Mouse (Mus musculus) heart, adult 9 months (tissue): ENCODE results near the gene Plcb2.

Experiments used
- DNase-seq, 2 experiments: peaks; one replicate each; pipeline ENCODE4 v3.0.0; 2022; ENCODE audit warnings: low spot score in 2 of 2

Gene Plcb2

DNA sequence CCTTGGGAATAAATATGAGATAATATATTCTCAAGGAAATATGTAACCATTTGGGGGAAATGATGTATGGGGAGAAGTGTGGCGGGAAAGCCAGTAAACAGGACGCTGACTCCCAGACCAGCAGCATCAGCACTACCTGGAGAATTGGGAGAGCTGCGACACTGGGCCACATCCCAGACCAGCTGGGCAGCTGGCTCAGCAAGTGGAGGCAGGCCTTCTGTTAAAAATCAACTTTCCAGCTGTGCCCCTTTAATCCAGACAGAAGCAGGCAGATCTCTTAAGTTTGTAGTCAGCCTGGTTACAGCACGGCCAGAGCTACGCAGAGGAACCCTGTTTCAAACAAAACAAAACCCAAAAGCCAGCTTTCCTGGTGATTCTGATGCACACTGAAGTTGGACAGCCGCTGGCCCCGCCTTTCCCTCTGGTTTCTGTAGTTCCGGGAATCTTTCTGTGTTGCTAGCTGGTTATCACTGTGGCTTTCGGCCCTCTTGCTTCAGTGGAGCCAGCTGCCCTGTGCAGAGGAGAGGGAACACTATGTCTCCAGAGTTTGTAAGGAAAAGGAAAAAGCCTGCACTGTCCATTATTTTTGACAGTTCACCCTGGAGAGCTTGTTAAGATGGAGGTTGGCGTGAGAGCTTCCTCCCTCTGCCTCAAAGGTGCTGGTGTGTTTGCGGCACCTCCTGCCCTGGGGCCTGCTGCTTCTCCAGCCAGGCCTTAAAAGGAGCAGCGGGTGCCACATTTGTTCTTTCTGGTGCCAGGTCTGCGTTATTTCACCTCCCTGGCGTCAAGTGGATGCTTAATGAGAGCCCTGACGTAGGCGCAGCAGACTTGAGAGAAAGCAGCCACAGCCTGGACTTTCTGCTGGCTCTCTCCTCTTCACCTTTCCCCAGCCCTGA lies 23.9 kb upstream of the Plcb2 start:
- peak; percentile 54 to 55 for DNase-seq

DNA sequence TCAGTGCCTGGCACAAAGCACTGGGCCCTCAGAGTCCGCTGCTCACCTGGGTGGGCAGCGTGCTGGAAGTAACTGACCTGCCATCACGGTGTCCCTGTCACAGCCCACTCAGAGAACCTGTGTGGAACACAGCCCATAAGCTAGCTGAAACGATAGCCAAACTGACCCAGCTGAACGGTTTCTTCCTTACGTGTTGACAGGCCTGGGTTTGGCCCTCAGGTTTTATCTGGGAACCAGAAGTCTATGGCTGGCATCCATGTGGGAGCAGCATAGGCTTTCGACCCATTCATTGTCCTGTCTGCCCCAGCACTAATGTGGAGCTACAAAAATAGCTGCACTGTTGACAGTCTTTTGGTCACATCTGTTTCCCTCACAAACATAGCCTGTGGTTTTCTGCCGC lies 22.2 kb upstream of the Plcb2 start:
- peak; percentile 76 to 81 for DNase-seq

DNA sequence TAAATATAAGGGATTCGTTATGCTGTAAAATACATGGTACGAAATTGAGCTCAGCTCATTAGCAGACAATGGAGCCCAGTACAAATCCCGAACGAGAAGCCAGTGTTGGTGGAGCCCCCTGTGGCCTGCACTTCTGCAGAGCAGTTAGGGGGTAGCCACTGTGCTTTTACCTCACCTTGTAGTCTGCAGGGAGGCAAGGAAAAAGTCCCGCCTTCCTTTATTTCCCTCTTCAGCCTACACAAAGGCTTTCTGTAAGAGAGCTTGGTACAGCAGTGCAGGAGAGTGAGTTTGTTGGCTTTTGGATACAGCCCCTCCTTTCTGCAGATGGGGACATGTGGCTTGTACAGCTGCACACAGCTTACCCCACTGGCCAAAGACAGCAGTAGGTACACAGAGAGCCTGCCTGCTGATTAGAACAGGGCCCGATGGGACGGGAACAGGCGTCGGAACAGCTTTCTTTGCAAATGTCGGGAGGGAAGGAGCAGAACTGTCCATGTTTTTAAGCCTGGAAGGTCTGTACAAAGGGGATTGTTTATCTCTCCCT lies 21.2 kb upstream of the Plcb2 start:
- DNase-seq, result peak in 1 of 2 experiments; percentile 78

DNA sequence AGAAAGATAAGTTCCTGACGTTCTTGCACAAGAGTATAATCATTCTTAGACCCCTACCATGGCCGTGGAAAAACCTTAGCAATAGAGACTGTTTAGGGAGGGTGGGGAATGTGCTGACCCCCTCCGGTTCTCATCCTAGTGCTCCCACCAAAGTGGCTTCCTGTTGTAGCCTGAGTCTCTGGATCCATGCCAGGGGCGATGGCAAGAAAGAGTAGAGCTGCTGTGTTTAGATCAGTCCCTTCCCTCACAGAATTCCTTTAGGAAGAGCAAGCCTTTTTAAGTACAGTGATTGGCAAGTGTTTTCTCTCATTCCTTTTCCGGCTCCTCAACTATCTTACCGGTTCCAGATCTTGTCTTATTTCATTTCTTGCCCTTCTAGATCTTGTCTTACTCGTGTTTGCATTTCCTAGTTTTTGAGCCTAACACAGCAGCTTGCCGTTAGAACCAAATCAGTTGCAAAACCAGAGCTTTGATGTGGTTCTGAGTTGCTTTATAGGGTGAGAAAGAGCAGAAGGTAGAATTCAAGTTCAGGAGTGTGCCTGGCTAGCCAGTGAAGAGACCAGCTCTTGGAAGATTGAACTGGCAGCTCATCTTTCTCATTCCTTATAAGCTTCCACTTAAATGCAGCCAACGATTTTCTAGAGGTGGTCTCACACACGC lies 19.2 kb upstream of the Plcb2 start:
- peak in 1 of 2 experiments; percentile 21 for DNase-seq

DNA sequence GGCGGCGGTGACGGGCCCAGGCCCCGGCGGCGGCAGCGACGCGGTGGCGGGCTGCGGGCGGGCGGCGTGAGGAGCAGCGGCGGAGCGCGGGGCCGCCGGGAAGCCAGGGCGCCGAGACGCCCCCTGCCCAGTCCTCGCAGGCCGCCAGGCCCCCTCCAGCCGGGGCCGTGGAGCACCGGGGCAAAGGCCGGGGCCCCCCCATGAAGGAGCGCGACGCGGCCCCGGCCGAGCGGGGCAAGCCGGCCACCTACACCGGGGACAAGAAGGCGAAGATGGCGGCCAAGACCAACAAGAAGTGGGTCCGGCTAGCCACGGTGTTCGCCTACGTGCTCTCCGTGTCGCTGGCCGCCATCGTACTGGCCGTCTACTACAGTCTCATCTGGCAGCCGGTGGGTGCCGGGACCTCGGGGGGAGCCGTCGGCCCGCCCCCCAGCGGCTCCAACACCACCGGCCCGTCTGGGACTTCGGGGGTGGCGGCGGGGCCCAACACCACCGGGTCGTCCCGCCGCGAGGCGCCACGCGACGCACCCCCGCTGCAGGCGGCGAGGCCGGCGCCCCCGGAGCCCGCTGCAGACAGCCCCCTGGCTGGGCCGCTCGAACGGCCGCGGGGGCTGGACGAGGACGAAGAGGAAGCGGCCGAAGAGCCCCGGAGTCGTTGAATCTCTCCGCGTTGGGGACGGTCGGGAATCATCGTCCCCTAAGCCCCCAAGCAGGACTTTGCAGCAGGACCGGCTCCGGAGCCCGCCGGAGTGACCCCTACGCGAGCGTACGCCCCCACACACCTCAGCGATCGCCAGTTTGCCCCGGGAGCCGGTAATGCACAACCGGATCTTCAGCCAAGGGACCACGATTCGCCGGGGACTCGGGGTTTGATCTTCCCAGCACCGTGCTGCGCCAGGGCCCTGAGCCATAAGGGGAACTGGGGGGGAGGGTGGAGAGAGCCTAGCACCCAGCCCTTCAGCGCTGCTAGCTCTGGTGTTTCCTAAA lies 18.0 kb upstream of the Plcb2 start:
- DNase-seq, result peak in 1 of 2 experiments; percentile 48

DNA sequence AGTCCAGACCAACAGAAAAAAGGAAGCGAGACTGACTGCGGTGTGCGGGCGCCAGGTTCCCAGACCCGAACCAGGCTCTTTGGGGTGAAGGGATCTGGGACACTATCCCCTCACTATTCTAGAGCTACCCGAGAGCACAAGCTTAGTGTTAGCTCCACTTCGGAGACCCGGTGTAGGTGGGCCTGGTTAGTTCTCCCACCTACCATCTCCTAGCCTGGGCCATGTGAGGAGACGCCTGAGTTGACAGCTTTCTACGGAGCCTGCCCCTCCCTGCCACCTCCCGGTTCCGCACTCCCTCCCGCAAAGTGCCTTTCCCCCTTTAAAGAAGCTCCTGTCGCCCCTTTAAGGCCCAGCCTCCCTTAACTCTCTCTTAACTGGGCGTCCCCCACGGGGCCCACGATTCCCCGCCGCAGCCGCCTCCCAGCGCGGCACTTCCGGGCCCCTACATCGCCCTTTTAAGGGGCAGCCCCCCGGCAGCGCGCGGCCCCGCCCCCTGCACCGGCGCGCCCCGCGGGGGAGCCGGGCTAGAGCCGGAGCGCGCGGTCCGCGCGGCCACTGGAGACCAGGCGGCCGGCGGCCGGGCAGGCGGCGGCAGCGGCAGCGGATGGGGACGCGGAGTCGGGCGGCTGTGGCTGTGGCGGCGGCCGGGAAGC lies 17.1 kb upstream of the Plcb2 start, which contains the start of gene Inafm2:
Gene Inafm2, plus strand, starts transcription at position 527 of the 653 bp plus-strand sequence.
- DNase-seq, result peak; percentile 93 to 96

DNA sequence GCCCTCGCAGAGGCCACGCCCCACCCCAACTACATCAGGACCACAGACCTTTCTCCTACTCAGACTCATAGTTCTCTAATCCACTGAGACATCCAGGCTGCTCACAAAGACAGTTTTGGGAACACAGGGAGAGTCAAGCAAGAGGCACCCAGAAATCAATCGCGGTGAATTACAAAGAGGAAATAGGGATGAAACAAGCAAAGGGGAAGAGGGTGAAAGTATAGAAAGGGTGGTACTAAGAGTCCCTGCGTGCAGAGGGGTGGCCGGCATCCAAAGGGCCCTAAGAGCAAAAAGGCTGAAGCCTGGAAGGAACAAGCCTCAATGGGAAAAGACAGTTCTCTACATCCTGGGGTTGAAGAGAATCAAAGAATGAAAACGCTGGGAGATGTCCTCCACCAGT lies 16.4 kb upstream of the Plcb2 start:
- no peak for DNase-seq

DNA sequence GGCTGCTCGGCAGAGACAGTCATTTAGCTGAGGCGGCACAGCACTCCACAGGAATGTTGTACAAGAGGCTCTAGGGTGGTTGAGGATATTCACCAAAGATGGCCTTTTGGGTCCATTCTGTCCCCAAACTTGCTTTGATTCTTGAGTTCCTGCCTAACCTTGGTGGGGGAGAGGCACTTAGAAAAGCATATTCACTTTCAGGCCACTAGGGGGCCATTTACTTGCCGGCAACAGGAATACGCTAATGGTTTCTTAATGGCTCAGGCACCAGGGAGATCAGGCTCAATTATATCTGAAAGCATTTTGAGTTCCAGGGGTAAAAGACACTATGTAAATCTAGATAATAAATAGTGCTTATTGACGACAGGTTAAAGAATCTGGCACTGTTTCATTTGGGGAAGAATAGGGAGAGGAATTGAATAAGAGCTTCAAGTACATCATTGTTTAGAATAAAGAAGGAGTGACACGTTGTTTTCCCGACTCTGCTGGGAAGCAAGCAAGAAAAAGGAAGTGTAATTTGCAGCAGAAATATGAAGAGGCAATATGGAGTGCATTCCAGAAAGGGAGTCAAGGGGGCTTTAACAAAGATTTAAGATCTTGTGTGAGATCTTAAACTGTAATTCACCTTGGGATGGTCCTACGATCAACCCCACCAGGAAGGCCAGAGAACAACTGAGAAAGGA lies 15.2 kb upstream of the Plcb2 start:
- peak; percentile 62 to 64 for DNase-seq

DNA sequence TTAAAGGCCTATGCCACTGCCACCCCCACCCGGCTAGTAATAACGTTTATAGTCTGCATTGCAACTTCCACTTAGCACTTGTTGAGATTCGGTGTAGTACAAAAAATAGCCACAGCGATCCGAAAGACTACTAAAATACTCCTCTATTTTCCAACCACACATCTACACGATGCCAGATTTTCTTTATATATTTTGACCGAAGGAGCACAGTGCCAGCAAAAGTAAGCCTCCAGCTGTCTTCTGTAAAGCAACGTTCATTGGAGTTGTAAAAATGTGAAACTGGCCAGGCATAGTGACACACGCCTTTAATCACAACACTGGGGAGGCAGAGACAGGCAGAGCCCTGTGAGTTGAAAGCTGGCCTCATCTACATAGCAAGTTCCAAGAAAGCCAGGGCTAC lies 12.9 kb upstream of the Plcb2 start:
- no peak for DNase-seq

DNA sequence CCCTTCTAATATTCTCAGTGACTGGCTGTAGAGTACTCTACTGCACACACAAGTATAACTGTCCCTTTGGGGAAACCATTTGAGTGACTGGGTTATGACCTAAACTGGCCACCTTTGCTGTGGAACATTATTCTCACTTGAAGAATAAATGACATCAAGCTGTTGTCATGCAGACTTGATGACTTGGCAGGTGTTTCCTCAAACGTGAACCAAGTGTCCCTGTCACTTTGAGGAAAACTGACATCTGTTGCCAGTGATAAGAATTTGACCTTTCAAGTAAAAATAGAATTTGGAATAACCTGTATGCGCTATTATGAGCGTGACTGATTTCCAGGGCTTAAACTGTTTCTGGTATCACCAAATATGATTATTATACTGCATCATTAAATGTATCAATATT lies 12.1 kb upstream of the Plcb2 start:
- no peak for DNase-seq

DNA sequence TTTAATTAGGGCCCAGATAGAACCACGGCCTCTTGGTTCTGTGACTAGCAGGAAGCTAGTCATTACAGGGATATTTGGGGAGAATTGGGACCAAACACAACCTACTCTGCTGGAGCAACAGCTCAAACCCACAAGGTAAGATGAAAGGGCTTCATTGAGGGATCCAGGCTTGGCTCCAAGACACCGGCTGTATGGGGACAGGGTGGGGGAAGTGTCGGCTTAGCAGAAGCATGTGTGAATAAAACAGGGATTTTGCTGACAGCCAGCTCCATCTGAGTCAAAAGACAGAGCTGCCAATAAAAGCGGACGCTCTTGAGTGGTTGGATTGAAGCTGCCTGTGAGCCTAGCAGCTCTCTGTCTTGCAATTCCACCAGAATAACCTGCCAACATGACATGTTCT lies 5.1 kb upstream of the Plcb2 start:
- DNase-seq, result no peak

DNA sequence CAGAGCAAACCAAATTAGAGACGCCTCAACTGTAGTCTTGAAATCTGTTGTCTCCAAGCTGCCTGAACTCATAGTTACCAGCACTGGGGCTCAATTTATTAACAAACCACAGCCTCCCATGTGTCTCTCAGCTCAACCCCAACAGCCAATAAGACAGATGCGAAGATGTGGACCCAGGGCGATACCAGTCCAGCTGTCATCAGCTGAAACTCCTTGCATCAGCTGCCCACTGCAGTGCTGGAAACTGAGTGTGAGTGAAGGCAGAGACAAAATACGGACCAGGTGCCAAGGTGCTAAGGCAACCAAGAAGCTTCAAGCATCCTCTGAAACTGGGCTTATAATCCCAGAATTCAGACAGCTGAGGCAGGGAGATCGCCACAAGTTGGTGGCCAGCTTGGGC lies 3.7 kb upstream of the Plcb2 start:
- no peak for DNase-seq

DNA sequence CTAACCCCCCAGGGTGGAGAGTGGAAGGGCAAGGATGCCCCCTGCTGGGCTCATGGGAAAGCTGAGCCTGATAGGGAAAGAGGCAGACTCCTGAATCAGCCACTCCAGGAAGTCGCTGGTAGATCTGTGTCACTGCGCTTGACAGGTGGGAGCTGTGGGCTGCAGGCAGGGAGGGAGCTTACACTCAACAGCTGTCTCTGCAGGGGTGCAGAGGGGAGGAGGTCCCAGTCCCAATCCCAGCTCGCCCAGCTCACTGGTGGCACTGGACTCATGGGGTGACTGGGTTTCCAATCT lies 2.3 kb upstream of the Plcb2 start:
- peak in 1 of 2 experiments; percentile 63 for DNase-seq

DNA sequence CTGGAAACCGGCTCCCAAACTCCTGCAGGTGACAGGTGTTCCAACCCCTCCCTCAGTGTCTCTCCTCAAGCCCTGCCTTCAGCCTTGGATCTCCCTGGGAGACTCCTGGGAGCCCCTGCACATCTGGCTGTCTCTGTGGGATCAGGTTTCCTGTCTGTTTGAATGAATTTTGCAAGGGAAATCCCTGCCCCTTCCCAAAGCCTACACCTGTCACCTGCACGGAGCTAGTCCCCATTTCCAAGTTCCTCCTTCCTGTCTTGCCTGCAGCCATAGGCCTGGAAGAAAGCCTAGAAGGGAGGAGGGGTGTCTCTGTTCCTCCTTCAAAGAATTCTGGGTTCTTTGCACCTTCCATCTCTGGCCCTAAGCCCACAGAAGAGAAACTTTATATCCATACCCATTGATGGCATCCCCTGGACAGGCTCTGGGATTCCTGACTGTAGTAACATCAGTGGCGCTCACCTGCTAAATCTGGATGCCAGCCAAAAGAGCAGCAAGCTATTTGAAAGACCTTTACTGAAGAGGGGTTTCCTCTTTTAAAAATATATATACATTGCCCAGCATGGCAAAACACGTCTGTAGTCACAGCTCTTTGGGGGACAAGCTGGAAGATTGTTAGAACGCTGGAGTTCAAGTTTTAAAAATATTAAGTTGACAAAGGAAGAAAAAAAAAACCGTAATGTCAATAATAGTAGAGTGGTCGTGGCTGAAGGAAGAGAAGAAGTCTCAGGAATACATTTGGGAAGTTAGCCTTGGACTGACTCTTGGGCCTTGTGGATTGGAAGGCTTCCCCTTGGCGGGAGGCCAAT lies 1.8 kb upstream of the Plcb2 start:
- no peak for DNase-seq

DNA sequence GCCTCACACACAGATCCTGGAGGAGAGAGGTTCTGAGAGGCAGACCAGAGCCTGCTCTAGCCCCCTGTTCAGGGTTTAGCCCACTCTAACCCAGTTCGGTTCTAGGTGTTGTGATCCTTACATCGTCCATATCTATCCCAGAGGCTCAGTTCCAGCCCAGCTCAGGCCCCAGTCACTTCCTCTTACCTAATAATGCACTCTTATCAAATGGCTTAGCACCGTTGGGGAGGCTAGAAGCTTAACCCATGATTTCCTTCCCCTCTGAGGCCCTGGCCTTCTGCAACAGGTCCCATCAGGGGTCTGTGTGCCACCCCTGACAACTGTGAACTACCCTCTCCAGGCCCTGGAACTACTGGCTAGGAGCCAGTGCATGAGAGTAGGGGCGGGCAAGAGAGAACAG lies 956 bp upstream of the Plcb2 start:
- no peak for DNase-seq

DNA sequence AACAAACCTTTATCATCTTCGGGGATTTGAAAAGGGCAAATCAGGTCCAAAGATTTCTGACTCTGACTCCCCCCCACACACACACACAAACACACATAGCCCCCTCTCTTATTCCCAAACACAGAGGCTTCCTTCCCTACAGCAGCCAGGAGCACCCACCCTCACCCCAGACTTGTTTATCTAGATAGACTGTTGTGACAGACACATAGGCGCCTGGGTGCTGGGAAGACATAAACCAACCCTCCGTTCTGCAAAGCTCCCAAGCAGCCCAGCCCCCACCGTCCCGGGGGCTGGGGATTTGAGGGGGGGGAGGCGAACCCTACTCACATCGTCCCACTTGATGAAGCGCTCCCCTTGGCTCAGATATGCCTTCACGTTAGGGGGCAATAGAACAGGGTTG lies 327 bp downstream of the Plcb2 start:
- DNase-seq, result no peak

DNA sequence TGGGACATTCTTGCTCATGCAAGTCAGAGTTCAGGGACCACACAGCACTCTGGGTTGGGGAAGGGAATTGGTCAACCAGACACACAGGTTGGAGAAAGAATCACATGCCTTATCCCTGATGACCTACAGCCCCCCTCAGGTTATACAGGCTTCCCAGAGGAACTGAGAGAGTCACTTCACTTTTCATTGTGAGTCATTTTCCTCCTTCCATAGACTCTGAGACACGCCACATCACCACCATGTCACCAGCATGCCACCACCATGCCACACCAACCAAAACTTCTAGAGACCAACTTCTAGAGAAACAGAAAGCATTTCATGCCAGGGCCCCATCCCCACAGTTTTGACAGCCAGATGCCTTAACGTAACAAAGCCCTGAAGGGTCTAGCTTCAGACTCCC lies 1.4 kb downstream of the Plcb2 start:
- no peak for DNase-seq

DNA sequence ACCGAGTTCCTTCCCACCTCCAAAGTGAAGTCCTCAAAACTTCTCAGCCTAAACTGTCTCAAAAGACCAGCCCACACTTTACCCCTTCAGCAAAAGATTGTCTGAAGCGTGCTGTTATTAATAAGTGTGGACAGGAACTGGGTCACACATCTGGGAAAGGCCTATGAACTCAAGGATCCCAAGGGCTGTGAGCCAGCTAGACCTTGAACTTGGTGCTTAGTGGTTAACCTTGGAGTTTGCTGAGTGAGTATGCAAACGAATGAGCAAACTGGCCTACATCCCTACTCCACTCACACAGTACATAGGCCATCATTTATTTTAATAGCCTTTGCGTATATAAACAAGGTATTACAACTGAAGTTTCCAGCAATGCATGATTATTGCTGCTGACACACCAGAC lies 2.7 kb downstream of the Plcb2 start:
- DNase-seq, result no peak

DNA sequence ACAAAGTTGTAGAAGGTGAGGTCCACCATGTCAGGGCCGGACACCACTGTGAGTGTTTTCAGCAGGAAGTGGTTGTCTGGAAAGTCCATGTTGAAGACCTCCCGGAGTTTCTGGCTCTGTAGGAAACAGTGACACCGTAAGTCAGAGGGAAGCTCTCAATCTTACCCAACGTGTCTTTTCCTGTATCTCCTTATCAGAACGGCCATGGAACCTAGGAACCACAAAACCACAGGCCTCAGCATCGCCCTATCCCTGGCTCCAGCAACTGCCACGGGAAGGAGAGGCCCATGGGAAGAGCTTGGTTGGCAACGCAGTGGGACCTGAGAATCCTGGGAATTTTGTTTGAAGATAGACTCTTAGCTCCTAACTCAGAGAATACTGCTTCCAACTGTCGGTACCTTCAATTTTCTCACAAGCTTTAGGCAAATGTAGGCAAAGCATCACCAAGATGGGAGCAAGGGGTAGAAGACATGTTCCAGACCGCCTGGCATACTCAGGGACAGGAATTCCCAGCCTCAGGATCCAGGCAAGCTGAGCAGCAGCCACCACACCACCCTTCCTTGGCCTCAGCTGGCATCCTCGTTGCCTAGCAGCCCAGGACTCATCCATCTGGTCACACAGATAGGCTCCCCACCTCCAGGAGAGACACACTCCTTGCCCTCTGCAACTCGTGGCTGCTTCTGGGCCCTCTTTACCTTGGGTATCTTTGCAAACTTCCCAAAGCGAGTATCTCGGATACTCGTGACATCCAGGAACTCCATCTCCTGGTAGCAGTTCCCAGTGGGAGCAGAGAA lies 4.3 kb downstream of the Plcb2 start:
- DNase-seq, result no peak
